Mouse (Mus musculus) layer of hippocampus, adult 2 months (tissue): Measurements from ENCODE around the gene Syce1. TPM values are rescaled to one million over a fixed set of nuclear protein-coding genes. Genes with fewer than 3 reads are reported as not detected.

Experiments
- DNase-seq, 2 experiments: peaks; one replicate each; pipeline ENCODE4 v3.0.0; 2022; ENCODE audit warnings: low spot score in 2 of 2
- H3K27ac ChIP-seq: fragments of 200-600 bp; 2 replicates; pipeline ENCODE4 v1.8.1; 2022
- H3K4me3 ChIP-seq: fragments of 200-600 bp; 2 replicates; pipeline ENCODE4 v1.8.1; 2022; ENCODE audit warnings: mild to moderate bottlenecking
- CTCF ChIP-seq: fragments of 200-600 bp; conservative IDR thresholded peaks from 2 replicates; pipeline ENCODE4 v1.8.1; 2022; ENCODE audit warnings: antibody characterized with exemption, mild to moderate bottlenecking, moderate library complexity
- long read RNA-seq, 2 experiments: library from polyadenylated mRNA; stranded (forward); transcript quantifications; one replicate each; pipeline ENCODE4 v2.0.0; 2021; ENCODE audit warnings: borderline mapping rate in 2 of 2
- total RNA-seq, 2 experiments: library from RNA; stranded (reverse); gene quantifications; 2 replicates each; pipeline ENCODE4 v1.2.3; 2021

Syce1 gene
- total RNA-seq, result not detected
- long read RNA-seq, experiment 1, result 0 reads
- long read RNA-seq, experiment 2, result 0 reads

- Histone ChIP-seq H3K4me3 (no peak within 1 kb of the TSS), H3K27ac (no peak within 1 kb of the TSS)
- TF ChIP-seq CTCF, result no peak
- DNase-seq, result no peak
Observed at GRCm38 (mm10) chr7:140787406-140788052, at the start of gene Syce1. Syce1 (minus strand) TSS chr7:140787852.

GRCm38 (mm10) chr7:140836243-140837115, 48.8 kb upstream of the Syce1 start:
- DNase-seq, result peak; percentile 62 to 77
- peak overlapping the region; percentile 91 for H3K27ac ChIP-seq

GRCm38 (mm10) chr7:140835758-140836087, 48.1 kb upstream of the Syce1 start:
- DNase-seq, result no peak
- H3K27ac ChIP-seq, result peak overlapping the region; percentile 91
- TF ChIP-seq CTCF, result no peak
- no peak overlapping the region for H3K4me3 ChIP-seq

More at GRCm38 (mm10) chr7:140836243-140837115, 48.8 kb upstream of the Syce1 start:
- H3K4me3 ChIP-seq, result no peak overlapping the region
- TF ChIP-seq CTCF, result no peak

GRCm38 (mm10) chr7:140834968-140835757, 47.5 kb upstream of the Syce1 start, which contains the start of gene Urah:
Urah (plus strand) TSS chr7:140835018.
- no peak for DNase-seq
- Histone ChIP-seq H3K27ac (peak within 1 kb of the TSS; percentile 91), H3K4me3 (no peak within 1 kb of the TSS)
- TF ChIP-seq CTCF, result no peak

GRCm38 (mm10) chr7:140833341-140833740, 45.7 kb upstream of the Syce1 start:
- TF ChIP-seq CTCF, result no peak
- DNase-seq, result no peak
- no peak overlapping the region for H3K27ac ChIP-seq
- no peak overlapping the region for H3K4me3 ChIP-seq

- no peak for TF ChIP-seq CTCF
- H3K4me3 ChIP-seq, result no peak overlapping the region
Observed at GRCm38 (mm10) chr7:140831447-140831846, 43.8 kb upstream of the Syce1 start.

GRCm38 (mm10) chr7:140828171-140828881, 40.7 kb upstream of the Syce1 start:
- peak overlapping the region; percentile 93 for H3K27ac ChIP-seq
- TF ChIP-seq CTCF, result peak; percentile 81
- peak overlapping the region; percentile 27; the same call in 1 of the 2 replicates for H3K4me3 ChIP-seq
- peak; percentile 61 to 71 for DNase-seq

More at GRCm38 (mm10) chr7:140831447-140831846, 43.8 kb upstream of the Syce1 start:
- no peak for DNase-seq
- H3K27ac ChIP-seq, result no peak overlapping the region

GRCm38 (mm10) chr7:140822731-140823130, 35.1 kb upstream of the Syce1 start:
- DNase-seq, result no peak

GRCm38 (mm10) chr7:140821653-140822329, 34.1 kb upstream of the Syce1 start, which contains the start of gene Zfp941:
Zfp941 (minus strand) TSS chr7:140822178.
- TF ChIP-seq CTCF, result no peak
- Histone ChIP-seq H3K4me3 (peak within 1 kb of the TSS; percentile 59), H3K27ac (peak within 1 kb of the TSS; percentile 86)
- peak in 1 of 2 experiments; percentile 56 for DNase-seq

More at GRCm38 (mm10) chr7:140822731-140823130, 35.1 kb upstream of the Syce1 start:
- no peak for TF ChIP-seq CTCF
- Histone ChIP-seq H3K4me3 (no peak overlapping the region), H3K27ac (no peak overlapping the region)

- DNase-seq, result no peak
- Histone ChIP-seq H3K4me3 (peak overlapping the region; percentile 59), H3K27ac (peak overlapping the region; percentile 86)
- TF ChIP-seq CTCF, result no peak
Observed at GRCm38 (mm10) chr7:140821305-140821652, 33.6 kb upstream of the Syce1 start.

GRCm38 (mm10) chr7:140820173-140820572, 32.5 kb upstream of the Syce1 start:
- Histone ChIP-seq H3K4me3 (no peak overlapping the region; the same call in 1 of the 2 replicates), H3K27ac (no peak overlapping the region)
- no peak for TF ChIP-seq CTCF
- DNase-seq, result no peak
